Mouse (Mus musculus) testis, postnatal 10 days (tissue): Measurements from ENCODE around the gene Adcy4.
A peak's percentile ranks its signal among the peaks of the same experiment; 100 is the strongest.

Experiments used
- DNase-seq: peaks from one replicate; pipeline ENCODE4 v3.0.0; 2021; ENCODE audit warnings: low spot score

Adcy4 gene

GRCm38 (mm10) chr14:55758363-55758784 is 25.5 kb downstream of the Adcy4 start, which contains the start of gene Cideb:
Gene Cideb, minus strand, starts transcription at chr14:55758458.
- DNase-seq = no peak

DNA sequence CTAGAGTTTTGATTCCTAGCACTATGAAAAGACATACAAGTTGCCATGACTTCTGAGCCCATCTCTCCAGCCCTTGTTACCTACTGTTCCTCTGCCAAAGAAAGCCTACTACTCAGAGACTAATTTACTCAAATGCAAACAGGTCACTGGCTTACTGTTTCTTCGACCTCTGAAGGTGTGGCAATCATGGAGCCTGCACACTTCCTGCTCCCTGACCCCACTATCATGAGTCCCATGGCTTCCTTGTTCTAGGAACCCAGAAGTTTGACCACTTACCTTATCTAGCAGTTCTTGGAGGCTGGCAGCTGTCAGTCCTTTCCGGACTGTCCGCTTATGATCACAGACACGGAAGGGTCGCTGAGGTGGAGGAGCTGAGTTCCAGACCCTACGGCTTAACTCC is 26.3 kb downstream of the Adcy4 start:
- no peak for DNase-seq

DNA sequence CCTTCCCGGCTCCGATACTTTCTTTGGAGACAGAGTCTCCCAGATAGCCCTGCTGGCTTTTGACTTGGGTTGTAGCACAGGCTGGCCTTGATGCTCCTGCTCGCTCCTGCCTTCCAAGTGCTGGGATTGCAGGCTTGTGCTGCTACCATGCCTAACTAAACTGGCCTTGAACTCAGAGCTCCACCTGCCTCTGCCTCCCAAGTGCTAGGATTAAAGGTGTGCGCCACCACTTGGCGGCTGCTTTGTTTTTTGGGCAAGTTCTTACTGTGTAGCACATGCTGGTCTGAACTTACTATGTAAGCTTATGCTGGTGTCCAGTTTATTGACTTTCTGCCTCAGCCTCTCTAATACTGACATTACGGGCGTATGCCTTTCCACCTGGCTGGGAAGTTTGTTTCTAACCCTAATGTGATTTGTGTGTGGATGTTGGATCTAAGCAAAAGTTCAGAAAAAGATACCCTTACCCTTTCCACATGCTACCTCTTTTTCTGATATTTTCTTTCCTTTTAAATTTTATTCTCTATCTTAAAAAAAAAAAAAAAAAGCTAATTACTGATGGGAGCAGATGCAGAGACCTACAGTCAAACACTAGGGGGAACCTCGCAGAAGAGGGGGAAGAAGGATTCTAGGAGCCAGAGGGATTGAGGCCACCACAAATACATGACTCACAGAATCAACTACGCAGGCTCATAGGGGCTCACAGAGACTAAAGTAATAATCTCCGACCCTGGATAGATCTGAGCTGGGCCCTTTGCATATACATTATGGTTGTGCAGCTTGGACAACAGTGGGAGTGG is 36.6 kb downstream of the Adcy4 start:
- no peak for DNase-seq

GRCm38 (mm10) chr14:55745861-55746237 is 38.0 kb downstream of the Adcy4 start:
- no peak for DNase-seq

DNA sequence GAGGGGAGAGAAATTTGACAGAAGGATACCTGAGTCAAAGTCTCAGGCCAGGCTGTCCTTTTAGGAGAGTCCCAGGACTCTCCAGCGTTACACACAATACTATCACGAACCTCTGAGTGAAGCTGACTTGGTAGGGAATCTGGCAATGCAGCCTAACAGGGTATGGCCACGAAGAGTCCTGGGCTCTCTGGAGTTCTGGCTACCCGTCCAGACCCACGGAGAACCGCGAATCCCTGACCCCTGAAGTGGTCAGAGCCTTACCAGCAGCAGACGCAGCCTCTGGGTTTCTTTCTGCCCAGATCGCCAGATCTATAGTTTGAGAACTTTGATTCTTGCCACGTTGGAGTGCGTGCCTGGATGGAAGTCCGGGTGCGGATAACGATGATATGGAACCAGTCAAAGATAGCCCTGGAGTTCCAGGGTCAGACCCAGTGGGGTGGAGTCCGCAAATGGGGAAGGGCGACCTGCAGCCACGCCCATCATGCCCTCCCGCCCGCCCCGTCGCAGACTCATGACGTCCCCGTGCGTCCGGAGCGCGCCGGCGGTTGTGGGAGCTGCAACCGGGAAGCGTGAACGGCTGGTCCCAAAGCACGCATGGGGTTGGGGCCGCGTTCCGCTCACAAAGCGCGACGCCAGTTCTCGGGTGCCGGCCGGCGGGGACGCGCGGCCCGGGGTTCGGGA is 38.6 kb downstream of the Adcy4 start, which contains the start of the genes Dhrs1 and Nop9:
Gene Dhrs1, minus strand, starts transcription at position 511 of the 681 bp plus-strand sequence.
Gene Nop9, plus strand, starts transcription at position 514 of the 681 bp plus-strand sequence.
- DNase-seq = peak; percentile 93

GRCm38 (mm10) chr14:55743711-55744110 is 40.2 kb downstream of the Adcy4 start:
- peak; percentile 93 for DNase-seq

DNA sequence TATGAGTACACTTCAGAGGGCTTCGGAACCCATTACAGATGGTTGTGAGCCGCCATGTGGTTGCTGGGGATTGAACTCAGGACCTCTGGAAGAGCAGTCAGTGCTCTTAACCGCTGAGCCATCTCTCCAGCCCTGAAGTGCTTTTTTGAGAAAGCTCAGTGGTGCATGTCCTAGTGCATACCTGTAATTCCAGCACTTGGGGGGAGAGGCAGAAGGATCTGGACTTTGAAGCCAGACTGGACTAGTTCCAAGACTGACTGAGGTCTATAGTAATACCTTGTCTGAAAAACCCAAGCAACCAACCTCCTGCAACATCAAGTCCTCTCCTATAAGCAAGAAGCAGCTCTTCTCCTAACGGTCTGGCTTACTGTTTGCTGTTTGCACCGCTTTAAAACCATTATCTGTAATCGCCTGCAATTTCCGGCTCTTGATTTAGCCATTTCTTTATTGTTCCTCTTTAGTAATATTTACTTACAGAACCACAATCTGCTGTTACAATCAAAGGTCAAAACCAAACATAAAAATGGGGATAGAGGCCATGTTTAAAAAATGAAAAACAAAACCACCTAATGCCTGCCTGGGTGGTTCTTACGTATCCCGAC is 46.7 kb downstream of the Adcy4 start:
- DNase-seq = no peak

GRCm38 (mm10) chr14:55735758-55736157 is 48.1 kb downstream of the Adcy4 start:
- no peak for DNase-seq

GRCm38 (mm10) chr14:55735334-55735733 is 48.6 kb downstream of the Adcy4 start:
- DNase-seq = no peak

DNA sequence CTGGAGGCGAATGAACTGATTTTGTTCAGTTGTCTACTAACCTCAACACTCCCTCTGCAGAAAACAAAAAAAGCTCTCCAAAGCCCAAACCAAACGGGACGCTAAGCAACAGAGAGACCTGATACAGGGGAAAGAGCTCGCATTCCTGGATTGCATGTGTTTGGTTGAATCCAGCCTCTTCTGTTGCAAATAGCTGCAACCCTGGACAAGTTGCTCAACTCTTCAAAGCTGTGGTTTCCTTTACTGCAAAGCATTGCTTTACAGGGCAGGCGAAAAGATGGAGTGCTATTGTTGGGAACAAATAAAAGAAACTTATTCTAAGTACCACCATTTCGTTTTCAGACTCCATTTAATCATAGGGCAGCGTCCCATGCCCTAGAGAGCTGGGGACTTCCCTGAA is 49.0 kb downstream of the Adcy4 start:
- no peak for DNase-seq

DNA sequence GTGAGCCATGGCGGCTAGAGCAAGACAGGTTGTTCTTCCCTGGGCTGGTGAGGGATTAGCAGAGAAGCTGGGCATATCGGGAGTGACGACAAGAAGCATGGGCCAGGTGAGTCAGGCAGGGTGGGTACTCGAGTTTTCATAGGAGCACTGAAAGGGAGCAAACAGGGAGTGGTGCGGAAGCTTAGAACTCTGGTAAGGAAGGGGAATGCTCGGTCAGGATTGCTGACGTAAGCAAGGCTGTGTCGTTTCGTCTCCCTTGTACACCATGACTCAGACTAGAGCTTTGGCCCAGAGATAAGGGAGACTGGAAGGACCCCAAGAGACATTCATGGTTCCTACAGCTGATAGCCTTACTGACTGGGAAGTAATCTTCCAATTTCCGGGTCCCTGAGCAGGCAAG is 50.0 kb downstream of the Adcy4 start:
- DNase-seq = no peak

DNA sequence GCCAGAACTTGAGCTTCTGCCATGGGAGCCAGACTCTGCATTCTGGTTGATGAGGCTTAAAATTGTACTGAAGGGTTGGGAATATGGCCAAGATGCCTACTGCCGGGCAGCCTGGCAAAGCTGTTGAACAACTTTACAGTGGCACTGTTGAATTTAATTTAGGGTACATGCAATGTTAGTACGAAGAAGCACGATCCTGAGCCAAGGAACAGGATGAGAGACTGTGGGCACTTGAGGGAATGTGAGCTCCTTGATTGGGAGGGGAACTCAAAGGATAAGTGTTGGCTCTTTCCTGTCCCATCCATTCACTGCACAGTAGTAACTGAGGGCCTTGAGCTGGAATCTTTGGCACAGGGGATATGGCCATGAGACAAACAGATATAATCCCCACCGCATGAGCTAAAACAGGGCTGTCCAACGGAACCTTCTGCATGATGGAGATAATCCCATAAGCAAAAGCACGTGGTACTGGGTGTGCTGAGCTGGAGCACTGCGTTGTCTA is 53.3 kb downstream of the Adcy4 start:
- no peak for DNase-seq

DNA sequence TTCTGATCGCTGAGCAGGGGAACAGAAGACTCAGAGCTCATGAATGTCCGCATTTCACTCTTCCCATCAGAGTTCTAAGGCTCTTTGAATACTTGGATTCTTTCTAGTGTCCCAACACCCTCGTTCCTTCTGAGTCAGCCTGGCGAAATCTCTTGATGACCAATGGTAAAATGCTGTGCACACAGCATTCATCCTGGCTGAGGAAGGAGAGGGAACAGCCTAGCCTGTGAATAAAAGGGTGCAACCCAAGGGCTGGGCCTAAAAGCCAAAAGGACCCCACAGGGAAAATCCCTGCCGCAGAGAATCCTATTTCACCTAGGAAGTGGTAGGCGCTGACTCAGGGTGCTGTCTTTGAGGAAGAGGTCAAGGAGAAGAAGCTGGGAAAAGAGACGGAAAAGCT is 53.8 kb downstream of the Adcy4 start:
- no peak for DNase-seq

DNA sequence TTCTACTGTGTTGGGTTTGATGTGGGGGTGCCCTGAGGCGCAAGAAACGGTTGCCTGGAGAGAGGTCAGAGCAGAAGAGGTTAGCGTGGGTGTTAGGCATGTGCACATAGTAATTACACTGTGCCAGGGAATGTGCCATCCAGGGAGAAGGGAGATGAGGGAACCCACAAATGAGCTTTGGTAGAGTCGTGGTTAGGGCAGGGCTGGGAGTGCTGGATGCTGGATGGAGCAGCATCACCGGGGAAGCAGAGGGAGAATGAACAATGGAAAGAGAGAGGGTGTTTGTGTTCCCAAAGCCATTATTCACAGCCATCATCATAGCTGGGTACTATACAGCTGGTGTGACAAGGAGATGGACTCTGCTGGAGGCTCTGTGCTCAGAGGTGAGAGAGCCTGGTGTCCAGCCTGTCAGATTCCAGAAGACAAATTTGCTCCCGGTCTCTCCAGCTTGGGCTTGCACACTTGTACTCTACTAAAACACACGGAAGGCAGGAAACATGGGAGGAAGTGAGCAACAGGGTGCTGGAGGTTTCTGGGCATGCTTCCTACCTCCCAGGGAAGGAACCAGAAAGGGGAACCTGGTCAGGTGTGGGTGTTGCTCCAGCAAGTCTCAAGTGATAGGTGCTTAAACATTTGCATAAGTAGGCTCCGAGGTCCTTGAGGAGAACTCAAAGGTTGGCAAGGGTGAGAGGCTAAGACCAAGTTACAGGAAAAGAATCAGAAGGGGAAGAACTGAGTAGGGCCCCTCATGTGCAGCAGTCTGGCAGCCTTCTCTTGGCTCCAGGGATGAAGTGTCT is 55.8 kb downstream of the Adcy4 start:
- DNase-seq = no peak

- DNase-seq = no peak
Observed at GRCm38 (mm10) chr14:55726261-55726660, 57.6 kb downstream of the Adcy4 start.

DNA sequence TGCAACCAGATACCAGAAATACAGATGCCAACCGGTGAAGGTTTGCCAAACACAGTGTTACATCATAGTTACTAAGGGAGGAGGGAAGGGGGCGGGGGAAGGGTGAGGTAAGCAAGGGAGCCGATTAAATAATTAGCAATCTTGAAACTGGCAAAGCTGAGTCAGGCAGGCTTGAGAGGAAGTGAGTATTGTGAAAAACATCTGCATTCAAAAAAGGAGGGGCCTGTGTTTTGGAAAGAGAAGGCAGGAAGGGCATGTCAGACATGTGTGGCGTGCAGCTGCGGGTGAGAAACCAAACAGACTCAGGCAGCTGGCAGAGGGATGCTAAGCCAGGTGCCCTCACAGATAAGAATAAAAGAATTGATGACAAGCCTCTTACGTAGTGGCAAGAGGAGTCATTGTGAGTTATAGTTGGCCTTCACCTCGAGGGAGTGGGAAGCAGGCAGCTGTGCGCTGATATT is 59.5 kb downstream of the Adcy4 start:
- DNase-seq = no peak

DNA sequence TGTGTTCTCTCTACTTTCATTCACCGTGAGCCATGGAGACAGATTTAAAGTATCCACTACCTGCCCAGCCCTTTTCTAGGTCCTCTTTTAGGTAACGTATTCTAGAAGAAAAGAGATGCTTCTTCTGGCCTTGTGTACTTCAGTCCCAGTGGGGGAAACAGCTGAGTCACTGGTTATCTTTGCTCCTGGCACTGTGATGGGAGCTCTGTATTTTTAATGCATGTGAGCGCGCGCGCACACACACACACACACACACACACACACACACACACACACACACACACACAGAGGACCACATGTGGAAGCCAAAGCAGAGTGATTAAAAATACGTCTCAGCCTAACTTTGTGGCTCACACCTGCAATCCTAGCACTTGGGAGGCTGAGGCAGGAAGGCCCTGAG is 60.5 kb downstream of the Adcy4 start:
- DNase-seq = no peak

- no peak for DNase-seq
Observed at GRCm38 (mm10) chr14:55722438-55722945, 61.4 kb downstream of the Adcy4 start.

DNA sequence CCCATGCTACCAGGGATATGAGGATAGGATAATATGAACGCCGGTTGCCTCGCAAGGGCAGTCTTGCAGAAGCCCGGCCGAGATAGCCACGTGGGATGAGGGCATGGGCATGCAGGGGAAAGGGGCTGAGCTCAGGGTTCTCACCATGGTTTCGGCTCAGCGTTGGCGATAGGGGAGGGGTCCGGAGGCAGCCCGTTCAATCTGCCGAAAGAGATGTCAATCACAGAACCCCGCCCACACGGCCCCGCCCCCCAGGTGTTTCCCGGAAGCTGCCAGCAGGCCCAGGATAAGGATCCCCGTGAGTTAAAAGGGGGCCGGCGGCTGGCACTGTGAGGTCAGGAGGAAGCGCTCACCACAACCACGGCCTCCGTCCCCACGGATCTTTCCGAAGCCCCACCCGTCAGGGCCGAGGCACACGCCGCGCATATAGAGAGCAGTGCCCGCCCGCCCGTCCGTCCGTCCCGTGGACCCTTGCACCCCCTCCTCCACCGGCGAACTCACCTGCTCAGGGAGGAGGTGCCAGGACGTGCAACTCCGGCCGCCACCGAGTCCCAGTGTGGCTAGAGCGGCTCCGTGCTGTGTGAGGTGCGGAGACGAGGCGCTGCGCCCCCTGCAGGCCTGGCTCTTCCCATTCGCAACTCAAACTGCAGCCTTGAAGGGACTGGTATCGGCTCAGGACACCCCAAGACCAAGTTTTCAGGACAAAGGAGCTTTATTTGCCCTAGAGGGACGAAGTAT is 62.0 kb downstream of the Adcy4 start, which contains the start of gene Rabggta:
Gene Rabggta, minus strand, starts transcription at position 564 of the 738 bp plus-strand sequence.
- peak; percentile 96 for DNase-seq

GRCm38 (mm10) chr14:55721076-55721475 is 62.8 kb downstream of the Adcy4 start:
- no peak for DNase-seq

GRCm38 (mm10) chr14:55720666-55721065 is 63.2 kb downstream of the Adcy4 start:
- no peak for DNase-seq
